7 mouse cellular contexts compared by ENCODE assay signal in the genomic region with DNA sequence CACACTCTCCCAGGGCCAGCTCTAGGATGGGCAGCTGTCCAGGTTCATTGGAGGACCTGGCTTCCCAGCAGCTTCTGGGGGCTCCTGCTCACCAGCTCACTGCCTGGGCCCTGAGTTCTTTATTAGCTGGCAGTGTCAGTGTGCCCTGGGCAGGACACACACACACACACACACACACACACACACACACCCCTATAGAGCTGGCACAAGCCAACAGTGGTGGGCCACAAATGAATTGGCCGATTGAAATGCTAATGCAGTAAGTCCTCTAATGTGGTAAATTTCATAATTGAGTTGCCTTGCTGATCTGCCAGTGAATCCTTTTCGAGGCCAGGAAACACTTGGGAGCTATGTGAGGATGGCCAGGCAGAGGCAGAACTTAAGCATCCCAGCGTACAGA. TPM values are rescaled to one million over a fixed set of nuclear protein-coding genes. Genes with fewer than 3 reads are reported as not detected.
DNase-seq lines count a peak whose midpoint lies in the region; ATAC-seq lines count a peak whose summit lies in the region.
"Not testable (repeated sequence)": the region's sequence is repeated elsewhere in the genome, so short reads cannot be mapped to it uniquely, and the experiment has no call there.

No protein-coding gene starts in this region.

- intact Hi-C loops in left cerebral cortex, postnatal 4 days (cut with DNase I), result not testable (repeated sequence)

- not testable (repeated sequence) for H3K4me3 ChIP-seq in forebrain, embryonic 14.5 days (ENCODE audit: low read depth, low read length); forebrain, embryonic 16.5 days (replicated peaks; ENCODE audit: low read length); hindbrain, embryonic 14.5 days (replicated peaks; ENCODE audit: low read length); hindbrain, embryonic 16.5 days (ENCODE audit: low read length); midbrain, embryonic 15.5 days; neural tube, embryonic 15.5 days (replicated peaks)

- DNase-seq in forebrain, embryonic 14.5 days (ENCODE audit: low spot score); hindbrain, embryonic 14.5 days (ENCODE audit: low spot score): not testable (repeated sequence)
- DNase-seq in left cerebral cortex, postnatal 4 days, result peak; percentile 51

- ATAC-seq in forebrain, embryonic 14.5 days, result peak; percentile 27; the same call in 1 of the 2 replicates
- 0 out of 2 replicates have a peak, but pooled peaks have one; percentile 1 for ATAC-seq in forebrain, embryonic 16.5 days
- ATAC-seq in hindbrain, embryonic 14.5 days (ENCODE audit: low FRiP score), result peak; percentile 47; the same call in 1 of the 2 replicates
- peak; percentile 29; the same call in 1 of the 2 replicates for ATAC-seq in hindbrain, embryonic 16.5 days
- ATAC-seq in midbrain, embryonic 15.5 days (replicated peaks), result 0 out of 2 replicates have a peak, but pooled peaks have one; percentile 13
- not testable (repeated sequence) for ATAC-seq in neural tube, embryonic 15.5 days (ENCODE audit: low FRiP score)

- not testable (repeated sequence) for H3K9me3 ChIP-seq in forebrain, embryonic 14.5 days (replicated peaks; ENCODE audit: control insufficient read depth, low read length); forebrain, embryonic 16.5 days (ENCODE audit: control insufficient read depth, low read length); hindbrain, embryonic 14.5 days (ENCODE audit: control insufficient read depth, low read length); hindbrain, embryonic 16.5 days (ENCODE audit: control insufficient read depth, low read length); midbrain, embryonic 15.5 days; neural tube, embryonic 15.5 days (replicated peaks)

- H3K4me1 ChIP-seq in forebrain, embryonic 14.5 days (ENCODE audit: control insufficient read depth, insufficient read depth, low read length), result peaks cover 53% of the 10 kb centered on the region
- H3K4me1 ChIP-seq in forebrain, embryonic 16.5 days (replicated peaks; ENCODE audit: control insufficient read depth, insufficient read depth, low read length), result peaks cover 60% of the 10 kb centered on the region
- H3K4me1 ChIP-seq in hindbrain, embryonic 14.5 days (replicated peaks; ENCODE audit: control insufficient read depth, insufficient read depth, low read length), result peaks cover 51% of the 10 kb centered on the region
- H3K4me1 ChIP-seq in hindbrain, embryonic 16.5 days (ENCODE audit: control insufficient read depth, insufficient read depth, low read depth, low read length), result peaks cover 41% of the 10 kb centered on the region
- peaks cover 64% of the 10 kb centered on the region for H3K4me1 ChIP-seq in midbrain, embryonic 15.5 days
- peaks cover 65% of the 10 kb centered on the region for H3K4me1 ChIP-seq in neural tube, embryonic 15.5 days

- not testable (repeated sequence) for H3K4me2 ChIP-seq in forebrain, embryonic 14.5 days (ENCODE audit: low read length); forebrain, embryonic 16.5 days (ENCODE audit: low read length); hindbrain, embryonic 14.5 days (replicated peaks); hindbrain, embryonic 16.5 days (ENCODE audit: low read length); midbrain, embryonic 15.5 days
- 0 out of 2 replicates have a peak overlapping the region, but pooled peaks have one; percentile 92 for H3K4me2 ChIP-seq in neural tube, embryonic 15.5 days

- not testable (repeated sequence) for H3K27ac ChIP-seq in forebrain, embryonic 14.5 days (ENCODE audit: low read depth, low read length); forebrain, embryonic 16.5 days (ENCODE audit: low read length); hindbrain, embryonic 14.5 days; hindbrain, embryonic 16.5 days (ENCODE audit: low read depth, low read length); midbrain, embryonic 15.5 days; neural tube, embryonic 15.5 days (replicated peaks)

- not testable (repeated sequence) for H3K27me3 ChIP-seq in forebrain, embryonic 14.5 days (replicated peaks; ENCODE audit: control insufficient read depth, insufficient read depth, low read length); forebrain, embryonic 16.5 days (replicated peaks; ENCODE audit: control insufficient read depth, insufficient read depth, low read length); hindbrain, embryonic 14.5 days (ENCODE audit: control insufficient read depth, insufficient read depth, low read length); hindbrain, embryonic 16.5 days (replicated peaks; ENCODE audit: control insufficient read depth, insufficient read depth, low read length); midbrain, embryonic 15.5 days (replicated peaks); neural tube, embryonic 15.5 days (replicated peaks)

- 17% methylated on average over 1 of the region's 3 CpGs for WGBS in forebrain, embryonic 14.5 days
- no CpG with 5 or more reads among the region's 3 CpGs for WGBS in forebrain, embryonic 16.5 days
- WGBS in hindbrain, embryonic 14.5 days, result 13% methylated on average over 1 of the region's 3 CpGs
- WGBS in hindbrain, embryonic 16.5 days, result 78% methylated on average over 1 of the region's 3 CpGs
- WGBS in midbrain, embryonic 15.5 days, result 17% methylated on average over 1 of the region's 3 CpGs
- WGBS in neural tube, embryonic 15.5 days, result 81% methylated on average over 1 of the region's 3 CpGs

- H3K9ac ChIP-seq in forebrain, embryonic 14.5 days (ENCODE audit: low read length); forebrain, embryonic 16.5 days (replicated peaks; ENCODE audit: low read depth, low read length); hindbrain, embryonic 14.5 days; hindbrain, embryonic 16.5 days (ENCODE audit: low read depth, low read length); midbrain, embryonic 15.5 days; neural tube, embryonic 15.5 days (replicated peaks): not testable (repeated sequence)

- not testable (repeated sequence) for H3K36me3 ChIP-seq in forebrain, embryonic 14.5 days (ENCODE audit: control insufficient read depth, insufficient read depth, low read length); forebrain, embryonic 16.5 days (ENCODE audit: control insufficient read depth, insufficient read depth); hindbrain, embryonic 14.5 days (replicated peaks; ENCODE audit: control insufficient read depth, insufficient read depth); hindbrain, embryonic 16.5 days (ENCODE audit: control insufficient read depth, insufficient read depth, low read length); midbrain, embryonic 15.5 days (replicated peaks); neural tube, embryonic 15.5 days

RNA-seq across cellular contexts. Expression of a gene that starts 2.3 kb away (rescaled TPM):
- polyA plus RNA-seq in forebrain, embryonic 14.5 days (2014; fragmentation: Nextera tagmentation; extraction: Ambion mirVana), result 36.9 and 40.9 TPM in 2 replicates
- polyA plus RNA-seq in forebrain, embryonic 16.5 days (2015; fragmentation: Nextera tagmentation; extraction: Ambion mirVana), result 43.7 and 52.9 TPM in 2 replicates
- polyA plus RNA-seq in hindbrain, embryonic 14.5 days (2014; fragmentation: Nextera tagmentation; extraction: Ambion mirVana), result 24.4 and 29.0 TPM in 2 replicates
- polyA plus RNA-seq in hindbrain, embryonic 16.5 days (2015; fragmentation: Nextera tagmentation; extraction: Ambion mirVana), result 30.8 and 33.0 TPM in 2 replicates
- total RNA-seq in left cerebral cortex, postnatal 4 days (2021), result 10 to 100 TPM; 29.6 to 33.5 TPM
- 24.5 and 28.8 TPM in 2 replicates for polyA plus RNA-seq in midbrain, embryonic 15.5 days (2015; fragmentation: Nextera tagmentation; extraction: Ambion mirVana)
- polyA plus RNA-seq in neural tube, embryonic 15.5 days (2015; fragmentation: Nextera tagmentation; extraction: Ambion mirVana), result 22.0 and 22.1 TPM in 2 replicates
